In genomic region chr11:116418194-116418840, GRCm38 (mm10) we compare ENCODE assay signal across 8 mouse cellular contexts. TPM values are rescaled to one million over a fixed set of nuclear protein-coding genes. Genes with fewer than 3 reads are reported as not detected.
DNase-seq lines count a peak whose midpoint lies in the region; ATAC-seq and TF ChIP-seq lines count a peak whose summit lies in the region.

No protein-coding gene starts in this region.

- peak; percentile 90 for DNase-seq in kidney, postnatal 0 days (ENCODE audit: low spot score)
- no peak for DNase-seq in kidney, postnatal 14 days
- DNase-seq in CD4-positive helper T cell, adult 2 months (ENCODE audit: low read depth, low spot score) = peak; percentile 48
- peak; percentile 45 for DNase-seq in brain, embryonic 14.5 days (ENCODE audit: low read depth)
- DNase-seq in limb, embryonic 14.5 days (ENCODE audit: low spot score) = peak; percentile 67
- DNase-seq in thymus, postnatal 0 days (ENCODE audit: low spot score) = peak; percentile 38
- DNase-seq in cerebellum, adult 8-10 months = no peak

- no peaks in the 10 kb centered on the region for H3K36me3 ChIP-seq in kidney, postnatal 0 days (ENCODE audit: insufficient read depth, low read length)
- no peaks in the 10 kb centered on the region for H3K36me3 ChIP-seq in limb, embryonic 14.5 days (ENCODE audit: control insufficient read depth, insufficient read depth, low read length)
- H3K36me3 ChIP-seq in forebrain, embryonic 13.5 days (ENCODE audit: poor library complexity, severe bottlenecking) = no peaks in the 10 kb centered on the region

- no peak overlapping the region; the same call in 1 of the 2 replicates for H3K4me2 ChIP-seq in kidney, postnatal 0 days (ENCODE audit: low read length)
- no peak overlapping the region for H3K4me2 ChIP-seq in limb, embryonic 14.5 days (replicated peaks; ENCODE audit: low read depth, low read length, severe bottlenecking)
- H3K4me2 ChIP-seq in forebrain, embryonic 13.5 days = no peak overlapping the region

- H3K9ac ChIP-seq in kidney, postnatal 0 days (ENCODE audit: low read depth, low read length) = no peak overlapping the region
- H3K9ac ChIP-seq in limb, embryonic 14.5 days (ENCODE audit: low read depth, low read length, severe bottlenecking) = no peak overlapping the region
- H3K9ac ChIP-seq in forebrain, embryonic 13.5 days = no peak overlapping the region

- peak; percentile 58 for ATAC-seq in kidney, postnatal 0 days (replicated peaks; ENCODE audit: low FRiP score, low read depth)
- peak; percentile 73; the same call in 1 of the 2 replicates for ATAC-seq in limb, embryonic 14.5 days (ENCODE audit: low FRiP score, low read depth)
- ATAC-seq in forebrain, embryonic 13.5 days = no peak

- 10% methylated on average over 2 of the region's 2 CpGs for WGBS in kidney, postnatal 0 days
- WGBS in limb, embryonic 14.5 days = 0% methylated on average over 2 of the region's 2 CpGs
- 25% methylated on average over 2 of the region's 2 CpGs for WGBS in forebrain, embryonic 13.5 days

- no peak for TF ChIP-seq POLR2A in brain, embryonic 14.5 days (IDR thresholded peaks at IDR 0.05; ENCODE audit: borderline replicate concordance, extremely low read depth, insufficient read depth, insufficient read length, poor library complexity, severe bottlenecking)
- TF ChIP-seq POLR2A in limb, embryonic 14.5 days (IDR thresholded peaks at IDR 0.05; ENCODE audit: borderline replicate concordance, extremely low read depth, insufficient read depth, insufficient read length) = no peak

- H3K4me1 ChIP-seq in kidney, postnatal 0 days (replicated peaks; ENCODE audit: insufficient read depth, low read length) = peaks cover 14% of the 10 kb centered on the region
- peaks cover 16% of the 10 kb centered on the region for H3K4me1 ChIP-seq in limb, embryonic 14.5 days (ENCODE audit: control insufficient read depth, insufficient read depth, low read length)
- H3K4me1 ChIP-seq in forebrain, embryonic 13.5 days = peaks cover 4% of the 10 kb centered on the region

- H3K9me3 ChIP-seq in kidney, postnatal 0 days (replicated peaks; ENCODE audit: low read length) = no peaks in the 10 kb centered on the region
- no peaks in the 10 kb centered on the region for H3K9me3 ChIP-seq in limb, embryonic 14.5 days (ENCODE audit: control insufficient read depth, low read length)
- H3K9me3 ChIP-seq in forebrain, embryonic 13.5 days (replicated peaks) = no peaks in the 10 kb centered on the region

- no peak for TF ChIP-seq CTCF in kidney, postnatal 0 days (IDR thresholded peaks at IDR 0.05; ENCODE audit: low read depth)
- no peak for TF ChIP-seq CTCF in brain, embryonic 14.5 days (IDR thresholded peaks at IDR 0.05; ENCODE audit: borderline replicate concordance, extremely low read depth, insufficient read depth, insufficient read length)

- H3K4me3 ChIP-seq in kidney, postnatal 0 days (replicated peaks; ENCODE audit: low read depth, low read length) = no peak overlapping the region
- no peak overlapping the region for H3K4me3 ChIP-seq in limb, embryonic 14.5 days (replicated peaks; ENCODE audit: low read length)
- no peak overlapping the region for H3K4me3 ChIP-seq in forebrain, embryonic 13.5 days

- H3K27me3 ChIP-seq in kidney, postnatal 0 days (ENCODE audit: insufficient read depth, low read length) = no peaks in the 10 kb centered on the region
- H3K27me3 ChIP-seq in limb, embryonic 14.5 days (ENCODE audit: control insufficient read depth, insufficient read depth, low read length) = no peaks in the 10 kb centered on the region
- H3K27me3 ChIP-seq in forebrain, embryonic 13.5 days = no peaks in the 10 kb centered on the region

- H3K27ac ChIP-seq in kidney, postnatal 0 days = peak overlapping the region; percentile 75
- peak overlapping the region; percentile 77 for H3K27ac ChIP-seq in limb, embryonic 14.5 days (replicated peaks; ENCODE audit: low read depth, low read length)
- H3K27ac ChIP-seq in forebrain, embryonic 13.5 days = no peak overlapping the region

RNA-seq across cellular contexts. Expression of gene Rnf157, which starts 5.5 kb away (rescaled TPM):
- polyA plus RNA-seq in kidney, postnatal 0 days (2015; fragmentation: Nextera tagmentation; extraction: Ambion mirVana) = 7.4 and 8.1 TPM in 2 replicates
- 59.5 and 97.3 TPM in 2 replicates for polyA plus RNA-seq in brain, embryonic 14.5 days (2012; rRNA removed)
- 20.1 and 23.2 TPM in 2 replicates for polyA plus RNA-seq in limb, embryonic 14.5 days (2012; rRNA removed)
- 17.3 and 19.7 TPM in 2 replicates for polyA plus RNA-seq in limb, embryonic 14.5 days (2014; fragmentation: Nextera tagmentation; extraction: Ambion mirVana)
- polyA plus RNA-seq in thymus, postnatal 0 days (2015; fragmentation: Nextera tagmentation; extraction: Ambion mirVana) = 52.3 and 56.7 TPM in 2 replicates
- polyA plus RNA-seq in forebrain, embryonic 13.5 days (2015; fragmentation: Nextera tagmentation; extraction: Ambion mirVana) = 18.1 and 20.6 TPM in 2 replicates

RNA-seq across cellular contexts. Expression of gene Ubald2, which starts 15.6 kb away (rescaled TPM):
- polyA plus RNA-seq in kidney, postnatal 0 days (2015; fragmentation: Nextera tagmentation; extraction: Ambion mirVana) = 53.5 and 53.6 TPM in 2 replicates
- polyA plus RNA-seq in brain, embryonic 14.5 days (2012; rRNA removed) = 203 and 296 TPM in 2 replicates
- polyA plus RNA-seq in limb, embryonic 14.5 days (2012; rRNA removed) = 131 and 148 TPM in 2 replicates
- 46.2 and 48.6 TPM in 2 replicates for polyA plus RNA-seq in limb, embryonic 14.5 days (2014; fragmentation: Nextera tagmentation; extraction: Ambion mirVana)
- 81.9 and 82.9 TPM in 2 replicates for polyA plus RNA-seq in thymus, postnatal 0 days (2015; fragmentation: Nextera tagmentation; extraction: Ambion mirVana)
- polyA plus RNA-seq in forebrain, embryonic 13.5 days (2015; fragmentation: Nextera tagmentation; extraction: Ambion mirVana) = 45.5 and 58.2 TPM in 2 replicates

RNA-seq across cellular contexts. Expression of gene Qrich2, which starts 47.7 kb away (rescaled TPM):
- polyA plus RNA-seq in kidney, postnatal 0 days (2015; fragmentation: Nextera tagmentation; extraction: Ambion mirVana) = 0.24 and 0.32 TPM in 2 replicates
- 0.14 and 0.15 TPM in 2 replicates for polyA plus RNA-seq in brain, embryonic 14.5 days (2012; rRNA removed)
- polyA plus RNA-seq in limb, embryonic 14.5 days (2012; rRNA removed) = 0.09 and 0.33 TPM in 2 replicates
- polyA plus RNA-seq in limb, embryonic 14.5 days (2014; fragmentation: Nextera tagmentation; extraction: Ambion mirVana) = 0.17 and 0.36 TPM in 2 replicates
- polyA plus RNA-seq in thymus, postnatal 0 days (2015; fragmentation: Nextera tagmentation; extraction: Ambion mirVana) = 0.05 and 0.35 TPM in 2 replicates
- polyA plus RNA-seq in forebrain, embryonic 13.5 days (2015; fragmentation: Nextera tagmentation; extraction: Ambion mirVana) = 0.09 TPM in 1 of 2 replicates, not detected in the other

Comparison
In these comparisons a context has a peak if more than half of its experiments do, and no peak if none do; other contexts are left out.
1. DNase-seq: peak in kidney, postnatal 0 days (single experiment), CD4-positive helper T cell, adult 2 months (single experiment), brain, embryonic 14.5 days (single experiment), limb, embryonic 14.5 days (single experiment) and thymus, postnatal 0 days (single experiment); none in kidney, postnatal 14 days (single experiment) and cerebellum, adult 8-10 months (single experiment).